Mouse (Mus musculus): Measurements from ENCODE around the gene Gm21976.

Gm21976 gene

DNA sequence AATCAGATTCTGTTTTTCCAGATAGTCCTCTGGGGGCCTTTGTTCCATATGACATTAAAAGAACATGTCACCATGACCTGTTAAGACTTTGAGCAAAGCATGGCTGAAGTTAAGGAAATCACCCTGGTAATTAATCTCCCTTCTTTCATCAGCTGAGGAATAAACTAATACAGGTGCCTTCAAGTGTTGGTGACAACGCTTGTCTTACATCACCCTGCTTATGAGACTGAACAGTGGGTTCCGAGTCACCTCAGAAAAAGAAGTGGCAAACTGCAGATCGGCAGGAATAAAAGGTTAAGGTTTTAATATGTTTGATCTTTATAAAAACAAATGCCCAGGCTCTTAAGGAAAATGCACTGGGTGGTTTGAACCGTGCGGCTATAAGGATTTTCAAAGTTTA, at the start of gene Gm21976:
Gene Gm21976, plus strand, starts transcription at position 202 of the 400 bp plus-strand sequence.
- DNase-seq = no peak

DNA sequence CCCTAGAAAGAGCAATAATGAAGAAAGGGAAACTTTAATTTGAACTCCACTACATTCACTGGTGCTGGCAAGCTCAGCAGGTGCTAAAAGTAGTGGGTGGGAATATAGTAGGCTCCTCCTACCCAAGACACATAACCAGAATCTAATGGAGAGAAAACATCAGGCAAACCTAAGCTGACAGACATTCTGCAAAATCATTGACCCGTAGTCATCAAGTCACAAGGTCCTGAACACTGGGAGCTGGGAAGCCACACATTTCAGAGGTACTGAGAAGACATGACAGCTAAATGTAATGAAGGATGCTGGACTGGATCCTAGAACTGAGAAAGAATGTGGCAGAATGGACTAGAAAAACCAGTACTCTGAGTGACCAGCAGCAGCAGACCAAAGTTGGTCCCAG, 49.2 kb upstream of the Gm21976 start:
- DNase-seq = no peak

DNA sequence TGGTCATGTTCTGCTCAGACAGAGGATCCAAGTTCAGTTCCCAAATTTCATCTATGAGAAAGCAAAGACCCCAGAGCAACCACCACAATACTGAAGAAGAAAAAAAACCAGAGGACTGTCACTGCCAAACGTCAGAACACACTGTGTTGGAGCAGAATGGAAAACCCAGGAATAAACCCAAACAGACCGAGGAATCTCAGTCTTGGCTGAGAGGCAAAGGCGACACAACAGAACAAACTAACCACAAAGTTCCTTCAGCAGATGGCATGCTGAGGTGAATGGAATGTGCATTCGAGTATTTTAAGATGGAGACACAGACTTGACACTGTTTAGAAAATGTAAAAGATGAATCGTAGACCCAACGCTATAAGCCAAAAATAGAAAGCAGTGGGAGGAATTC, 44.2 kb upstream of the Gm21976 start:
- no peak for DNase-seq

DNA sequence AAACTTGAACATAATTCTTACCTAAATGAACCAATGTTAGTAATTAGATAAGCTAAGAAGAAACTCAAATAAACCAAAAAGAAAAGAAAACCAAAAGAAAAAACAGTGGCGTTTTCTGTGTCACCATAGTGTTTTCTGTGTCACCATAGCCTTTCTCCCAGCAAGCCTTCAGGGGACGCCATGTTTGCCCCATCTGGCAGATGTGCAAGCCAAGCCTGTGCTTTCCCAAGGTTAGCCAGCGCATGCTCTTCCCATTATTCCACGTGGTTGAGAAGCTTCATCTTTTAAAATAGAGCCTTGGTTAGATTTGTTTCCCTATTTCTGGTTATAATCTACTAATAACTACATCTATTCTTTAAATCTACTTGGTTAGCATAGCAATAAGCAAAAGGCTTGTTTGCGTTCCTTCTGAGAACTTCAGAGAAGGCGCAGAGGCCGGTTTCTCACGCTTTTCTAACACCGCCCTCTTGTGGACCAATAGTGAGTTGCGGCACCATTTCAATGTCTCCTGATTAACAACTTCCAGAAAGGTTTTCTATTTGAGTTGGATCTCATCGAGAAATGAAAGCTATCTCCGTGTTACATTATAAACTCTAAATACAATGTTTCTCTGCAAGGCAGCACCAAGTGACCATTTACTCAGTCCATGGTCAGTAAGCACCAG, 39.6 kb upstream of the Gm21976 start:
- DNase-seq = peak; percentile 56 to 79

DNA sequence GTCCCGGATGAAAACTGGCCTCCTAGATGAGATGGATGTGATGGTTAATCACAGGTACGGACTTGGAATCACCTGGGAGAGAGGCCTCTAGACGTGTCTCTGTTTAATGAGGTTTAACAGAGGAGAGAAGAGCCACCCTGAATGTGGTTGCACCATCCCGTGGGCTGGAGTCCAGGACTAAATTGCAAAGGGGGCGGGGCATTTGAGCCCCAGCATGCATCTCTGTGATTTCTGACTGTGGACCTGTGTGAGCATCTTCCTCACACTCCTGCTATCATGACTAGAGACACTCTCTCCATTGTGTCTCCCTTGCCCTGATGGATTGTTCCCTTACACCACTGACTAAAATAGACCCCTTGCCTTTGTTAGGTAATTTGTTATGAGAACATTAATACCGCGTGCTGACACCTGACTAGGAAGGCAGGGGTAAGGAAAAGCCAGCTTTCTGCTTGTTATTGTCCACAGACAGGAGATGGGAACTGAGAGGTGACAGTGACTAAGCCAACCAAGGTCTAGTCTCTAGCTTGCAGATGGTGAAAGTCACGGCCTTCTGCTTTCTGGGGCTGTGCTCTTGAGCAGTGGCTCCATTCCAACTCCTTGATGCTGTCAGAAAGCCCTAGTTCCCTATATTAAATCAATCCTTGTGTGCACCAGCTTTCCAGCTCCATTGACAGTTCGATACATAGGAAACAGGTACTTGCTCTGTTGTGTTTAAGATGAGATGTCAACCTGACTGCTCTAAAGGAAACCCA, 38.0 kb upstream of the Gm21976 start:
- no peak for DNase-seq

DNA sequence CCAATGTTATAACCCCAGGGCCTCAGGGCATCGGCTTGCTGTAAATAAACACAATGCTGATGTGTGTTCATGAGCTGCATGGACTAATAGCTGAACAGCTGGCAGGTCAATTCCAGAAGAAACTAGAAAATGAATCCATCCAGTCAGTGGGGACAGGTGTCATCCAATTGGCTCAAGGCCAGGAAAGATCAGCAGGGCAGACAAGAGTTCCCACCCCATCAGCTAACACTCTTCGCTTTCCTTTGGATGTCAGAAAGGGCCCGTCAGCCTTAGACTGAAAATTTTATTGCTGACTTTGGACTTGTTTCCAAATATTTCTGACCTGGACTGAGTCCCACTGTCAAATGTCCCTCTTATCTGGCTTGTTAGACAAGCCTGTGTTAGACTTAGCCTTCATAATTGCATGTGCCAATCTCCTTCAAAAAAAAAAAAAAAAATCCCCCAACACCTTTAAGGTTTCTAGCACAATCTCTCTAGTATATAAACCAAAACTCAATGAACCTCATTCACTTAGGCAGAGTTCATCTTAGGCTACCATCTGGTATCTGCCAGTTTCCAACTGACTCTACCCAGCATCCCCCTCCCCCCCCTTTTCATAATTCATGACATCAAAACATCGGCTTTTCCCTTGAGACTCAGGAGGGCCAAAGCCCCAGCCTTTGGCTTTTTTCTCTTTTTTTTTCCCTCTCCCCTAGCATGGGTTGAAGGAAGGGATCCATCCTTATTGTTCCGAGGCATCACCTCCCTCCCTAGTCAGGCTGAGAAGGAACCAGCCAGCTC, 34.9 kb upstream of the Gm21976 start:
- no peak for DNase-seq

DNA sequence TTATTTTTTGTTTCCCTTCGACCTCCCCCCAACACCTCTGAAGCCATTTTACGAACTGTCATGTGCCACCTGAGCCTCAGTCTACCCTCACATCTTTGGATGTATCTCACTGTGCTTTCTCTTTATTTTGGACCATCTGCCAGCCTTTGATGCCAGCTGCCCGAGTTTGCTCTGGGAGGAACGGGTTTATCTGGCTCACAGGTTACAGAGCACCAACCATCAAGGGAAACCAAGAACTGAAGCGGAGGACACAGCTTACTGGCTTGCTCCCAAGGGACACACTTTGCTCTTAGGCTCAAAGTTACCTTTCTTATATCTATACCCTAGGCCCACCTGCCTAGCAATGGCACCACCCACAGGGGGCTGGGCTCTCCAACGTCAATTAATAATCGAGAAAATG, 34.3 kb upstream of the Gm21976 start:
- DNase-seq = no peak

DNA sequence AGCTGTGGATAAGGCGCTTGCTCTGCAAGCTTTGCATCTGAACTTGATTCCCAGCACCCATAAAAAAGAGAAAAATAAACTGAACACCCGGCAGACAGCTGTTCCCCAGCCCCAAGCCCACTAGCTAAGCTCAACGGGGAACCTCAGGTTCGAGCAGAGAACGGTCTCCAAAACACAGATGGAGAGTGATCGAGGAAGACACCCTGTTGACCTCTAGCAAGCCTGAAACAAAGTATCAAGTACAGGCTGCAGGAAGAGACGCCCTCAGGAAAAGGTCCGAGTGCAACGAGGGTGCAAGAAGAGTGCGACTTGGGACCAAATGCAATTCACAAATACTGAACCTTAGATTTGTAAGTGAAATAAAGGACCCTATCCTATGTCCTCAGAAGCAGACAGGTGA, 30.1 kb upstream of the Gm21976 start:
- DNase-seq = no peak

DNA sequence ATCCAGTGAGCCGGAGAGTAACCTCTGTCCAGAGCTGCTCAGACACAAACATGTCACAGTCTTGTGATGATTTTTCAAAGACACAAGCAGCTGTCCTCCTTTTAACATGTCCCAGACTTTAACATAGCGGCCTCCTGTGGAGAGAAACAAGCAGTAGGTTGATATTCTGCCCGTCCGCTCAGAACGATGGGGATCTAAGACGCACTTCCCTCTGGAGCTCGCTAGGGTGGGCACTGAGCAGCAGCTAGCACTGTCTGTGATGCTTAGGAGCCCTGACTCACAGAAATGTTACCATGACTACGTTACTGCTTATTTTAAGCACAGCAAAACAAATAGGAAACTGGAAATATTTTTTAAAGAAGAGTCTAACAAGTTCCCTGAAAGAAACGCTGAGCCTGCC, 24.8 kb upstream of the Gm21976 start:
- DNase-seq = no peak

DNA sequence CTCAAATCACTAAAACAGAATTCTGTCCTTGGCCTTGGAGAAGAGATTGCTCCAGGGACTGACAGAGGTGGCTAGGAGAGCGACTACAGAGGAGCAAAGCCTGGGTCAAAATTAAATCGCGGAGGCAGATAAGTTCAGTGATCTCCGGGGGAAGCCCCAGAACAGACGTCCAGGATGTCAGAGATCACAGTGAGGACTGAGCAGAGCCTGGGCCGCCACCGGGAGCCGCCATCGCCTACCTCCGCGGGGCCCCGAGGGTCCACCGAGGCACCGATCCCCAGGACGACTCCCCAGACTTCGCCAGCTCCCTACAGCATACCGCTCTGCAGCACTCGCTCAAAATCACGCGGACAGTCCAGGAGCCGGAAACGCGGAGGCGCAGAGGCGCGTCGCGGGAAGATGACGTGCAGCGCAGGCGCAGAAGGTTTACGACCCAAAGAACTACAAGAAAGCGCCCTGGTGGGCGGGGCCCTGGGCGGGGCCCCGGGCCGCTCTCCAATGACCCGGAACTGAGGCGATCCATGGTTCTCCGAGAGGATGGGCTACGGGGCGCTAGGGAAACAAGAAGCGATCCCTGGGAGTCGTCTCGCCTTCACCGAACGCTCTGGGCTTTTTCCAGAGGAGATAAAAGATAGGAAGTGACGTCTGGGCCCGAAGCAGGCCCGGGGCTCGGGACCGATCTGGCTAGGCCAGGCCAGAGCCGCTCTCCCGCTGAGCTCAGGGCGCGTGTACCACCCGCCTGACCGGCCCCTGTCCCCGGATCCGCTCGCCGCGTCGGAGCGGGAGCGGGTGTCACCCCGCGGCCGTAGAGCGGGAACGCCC, 16.8 kb upstream of the Gm21976 start, which contains the start of the genes Utp15 and Ankra2:
Gene Utp15, minus strand, starts transcription at position 406 of the 822 bp plus-strand sequence.
Gene Ankra2, plus strand, starts transcription at position 439 of the 822 bp plus-strand sequence.
- DNase-seq = peak; percentile 98 to 99

DNA sequence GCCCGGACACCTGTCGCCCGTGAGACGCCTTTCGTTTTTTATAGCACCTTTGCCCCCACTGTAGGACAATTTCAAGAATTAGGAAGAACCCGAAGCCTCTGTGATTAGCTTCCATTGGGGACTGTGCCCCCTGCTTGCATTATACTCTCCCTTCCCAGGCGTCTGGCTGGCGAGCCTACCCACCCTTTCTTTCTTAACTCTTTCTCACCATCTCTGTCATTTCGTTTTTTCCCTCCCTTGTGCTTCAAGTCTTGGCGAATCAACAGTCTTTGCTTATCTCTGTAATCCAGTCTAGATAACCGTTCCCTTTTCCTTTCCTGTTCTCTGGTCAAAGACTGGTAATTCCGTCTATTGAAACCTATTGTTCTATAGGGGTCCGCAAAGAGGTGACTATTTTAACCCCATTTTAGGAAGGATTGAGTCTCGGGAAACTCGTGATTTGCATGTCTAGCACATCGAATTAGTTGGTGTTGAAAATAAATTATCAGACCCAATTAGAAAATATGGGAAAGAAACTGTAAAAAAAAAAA, 16.2 kb upstream of the Gm21976 start:
- DNase-seq = no peak

DNA sequence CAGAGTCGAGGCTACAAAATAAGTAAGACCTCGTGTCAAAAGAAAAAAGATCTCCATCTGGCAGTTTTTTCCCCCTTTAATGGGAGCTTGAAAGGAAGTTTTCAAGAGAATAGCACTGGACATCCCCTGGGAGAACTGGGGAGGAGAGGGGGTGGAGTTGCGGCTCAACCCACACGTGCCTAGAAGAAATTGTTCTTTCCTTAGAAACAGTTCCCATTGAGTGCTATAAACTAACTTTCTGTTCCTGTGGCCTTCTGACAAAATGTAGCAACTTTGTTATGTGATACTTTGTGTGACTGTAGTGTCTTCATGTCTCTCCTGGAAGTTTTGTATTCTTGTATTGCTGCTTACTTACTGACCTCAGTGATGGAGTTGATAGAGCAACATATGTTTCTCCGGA, 15.6 kb upstream of the Gm21976 start:
- DNase-seq = no peak

DNA sequence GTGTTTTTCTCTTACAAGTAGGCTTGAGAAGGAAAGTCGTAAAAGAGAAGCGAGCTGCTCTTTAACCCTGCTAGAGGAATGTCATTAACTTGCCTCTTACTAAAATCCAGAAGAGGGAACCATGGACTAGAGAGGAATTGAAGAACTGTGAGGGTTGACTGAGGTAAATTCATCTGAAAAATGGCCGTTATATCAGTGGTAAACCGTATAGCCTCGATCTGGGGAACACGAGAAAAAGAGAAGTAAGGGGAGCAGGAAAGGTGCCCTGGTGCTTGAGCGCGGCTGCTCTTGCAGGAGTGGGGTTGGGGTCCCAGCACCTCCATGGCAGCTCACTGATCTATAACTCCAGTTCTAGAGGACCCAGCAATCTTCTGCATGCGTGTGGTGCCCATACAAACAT, 5.7 kb upstream of the Gm21976 start:
- DNase-seq = no peak

DNA sequence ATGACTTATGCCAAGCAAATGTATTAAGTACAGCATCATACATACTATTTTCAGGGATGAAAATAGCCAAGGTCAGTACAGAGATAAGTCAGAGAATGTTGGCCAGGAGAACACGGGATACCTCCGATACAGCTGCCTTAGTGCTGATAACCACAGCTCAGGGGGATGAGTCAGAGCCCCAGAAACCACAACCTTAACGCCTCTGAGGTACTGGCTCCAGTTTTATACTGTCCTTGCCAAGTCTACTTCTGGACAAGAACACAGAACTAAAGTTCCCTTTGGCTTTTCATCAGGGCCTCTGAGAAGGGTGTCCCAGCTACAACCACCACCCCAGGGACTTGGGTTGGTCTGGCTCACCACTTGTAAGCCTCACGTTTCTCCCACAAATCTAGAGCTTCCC, 4.0 kb upstream of the Gm21976 start:
- no peak for DNase-seq

DNA sequence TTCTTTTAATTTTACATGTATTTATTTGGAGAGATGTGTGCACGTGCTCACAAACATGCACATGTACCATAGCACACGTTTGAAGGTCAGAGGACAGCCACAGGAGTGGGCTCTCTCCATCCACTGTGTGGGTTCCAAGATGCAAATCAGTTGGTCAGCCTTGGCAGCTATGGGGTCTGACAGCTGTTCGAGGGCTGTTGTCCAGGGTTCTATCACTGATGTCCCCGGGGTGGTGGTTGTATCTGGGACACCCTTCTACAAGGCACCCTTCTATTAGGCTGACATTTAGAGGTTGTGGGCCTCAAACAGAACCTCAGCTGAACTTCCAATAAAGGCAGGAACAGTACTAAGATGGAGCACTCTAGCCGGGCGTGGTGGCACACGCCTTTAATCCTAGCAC, 3.4 kb upstream of the Gm21976 start:
- DNase-seq = no peak

DNA sequence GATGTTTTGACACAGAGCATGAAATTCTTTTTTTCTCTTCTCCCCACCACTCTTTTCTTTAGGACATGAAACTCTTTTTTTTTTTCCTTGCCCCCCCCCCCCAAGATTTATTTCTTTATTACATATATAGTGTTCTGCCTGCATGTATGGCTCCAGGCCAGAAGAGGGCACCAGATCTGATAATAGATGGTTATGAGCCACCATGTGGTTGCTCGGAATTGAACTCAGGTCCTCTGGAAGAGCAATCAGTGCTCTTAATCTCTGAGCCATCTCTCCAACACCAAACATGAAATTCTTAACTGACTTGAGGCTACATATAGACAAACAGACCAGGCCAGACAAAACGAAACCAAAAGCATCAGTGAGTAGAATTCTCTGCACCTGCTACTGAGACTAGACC, 2.2 kb upstream of the Gm21976 start:
- DNase-seq = no peak

DNA sequence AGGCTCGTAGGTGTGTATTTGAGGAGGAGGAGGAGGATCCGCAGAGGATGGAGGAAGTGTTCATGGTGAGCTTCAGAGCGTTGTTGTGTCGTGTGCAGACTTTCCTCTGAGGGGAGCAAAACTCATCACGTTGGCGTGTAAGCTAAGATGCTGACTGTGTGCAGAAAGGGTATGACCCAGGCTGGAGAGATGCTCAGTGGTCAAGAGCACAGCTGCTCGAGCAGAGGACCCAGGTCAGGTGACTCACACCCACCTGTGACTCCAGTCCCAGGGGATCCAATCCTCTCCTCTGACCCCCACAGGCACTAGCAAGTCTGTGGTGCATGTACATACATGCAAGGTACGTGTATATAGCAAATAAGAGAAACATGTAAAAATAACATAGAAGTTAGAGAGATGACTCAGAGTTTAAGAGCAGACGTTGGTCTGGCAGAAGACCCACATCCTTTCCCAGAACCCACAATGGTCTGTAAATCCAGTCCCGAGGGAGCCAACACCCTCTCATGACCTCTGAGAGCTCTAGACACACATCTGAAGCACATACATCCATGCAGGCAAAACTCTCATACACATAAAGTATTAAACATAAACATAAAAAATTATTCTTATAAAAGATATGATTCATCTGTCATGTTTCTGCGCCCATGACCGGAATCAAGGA, 1.4 kb downstream of the Gm21976 start:
- DNase-seq = no peak

DNA sequence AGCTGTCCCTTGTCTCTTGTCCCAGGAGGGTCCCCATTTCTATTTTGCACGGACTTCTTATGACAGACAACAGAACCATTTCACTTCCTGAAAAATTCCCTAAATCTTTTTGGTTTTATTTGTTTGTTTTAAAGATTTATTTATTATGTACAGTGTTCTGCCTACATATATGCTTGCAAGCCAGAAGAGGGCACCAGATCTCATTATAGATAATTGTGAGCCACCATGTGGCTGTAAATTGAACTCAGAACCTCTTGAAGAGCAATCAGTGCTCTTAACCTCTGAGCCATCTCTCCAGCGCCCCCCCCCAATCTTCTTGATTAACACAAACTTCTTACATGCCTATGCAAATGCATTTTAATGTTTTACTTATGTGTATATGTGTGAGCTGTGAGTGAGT, 11.0 kb downstream of the Gm21976 start:
- no peak for DNase-seq

DNA sequence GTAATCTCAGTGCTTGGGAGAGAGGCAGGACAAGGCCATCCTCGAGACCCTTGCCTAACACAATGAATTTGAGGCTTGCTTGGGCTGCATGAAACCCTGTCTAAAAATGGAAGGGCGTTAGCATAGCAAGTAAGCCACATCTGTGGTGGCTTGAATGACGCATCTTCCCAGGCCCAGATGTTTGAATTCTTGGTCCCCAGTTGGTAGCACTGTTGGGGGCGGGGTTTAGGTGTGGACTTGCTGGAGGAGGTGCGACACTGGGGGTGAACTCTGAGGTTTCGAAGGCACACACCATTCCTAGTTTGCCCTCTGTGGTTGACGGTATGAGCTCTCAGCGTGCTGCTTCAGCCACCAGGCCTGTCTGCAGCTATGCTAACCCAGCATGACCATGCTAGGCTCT, 12.0 kb downstream of the Gm21976 start:
- no peak for DNase-seq

DNA sequence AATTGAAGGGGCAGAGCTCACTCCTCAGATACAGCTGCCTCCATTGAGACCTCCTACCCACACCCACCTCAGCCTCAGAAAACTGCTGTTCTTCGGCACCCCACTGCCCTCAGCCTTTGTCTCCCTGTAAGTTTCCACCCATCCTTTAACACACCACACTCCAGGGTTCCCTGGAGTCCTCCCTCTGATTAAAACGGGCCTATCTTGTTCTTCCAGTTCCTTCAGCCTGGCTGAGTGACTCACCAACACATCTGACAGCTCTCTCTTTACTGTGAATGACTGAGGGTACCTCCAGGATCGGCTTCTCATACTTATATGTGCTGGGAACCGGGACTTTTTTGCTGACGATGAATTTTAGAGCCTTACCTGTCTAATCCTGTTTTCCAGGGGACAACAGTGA, 16.4 kb downstream of the Gm21976 start:
- no peak for DNase-seq

DNA sequence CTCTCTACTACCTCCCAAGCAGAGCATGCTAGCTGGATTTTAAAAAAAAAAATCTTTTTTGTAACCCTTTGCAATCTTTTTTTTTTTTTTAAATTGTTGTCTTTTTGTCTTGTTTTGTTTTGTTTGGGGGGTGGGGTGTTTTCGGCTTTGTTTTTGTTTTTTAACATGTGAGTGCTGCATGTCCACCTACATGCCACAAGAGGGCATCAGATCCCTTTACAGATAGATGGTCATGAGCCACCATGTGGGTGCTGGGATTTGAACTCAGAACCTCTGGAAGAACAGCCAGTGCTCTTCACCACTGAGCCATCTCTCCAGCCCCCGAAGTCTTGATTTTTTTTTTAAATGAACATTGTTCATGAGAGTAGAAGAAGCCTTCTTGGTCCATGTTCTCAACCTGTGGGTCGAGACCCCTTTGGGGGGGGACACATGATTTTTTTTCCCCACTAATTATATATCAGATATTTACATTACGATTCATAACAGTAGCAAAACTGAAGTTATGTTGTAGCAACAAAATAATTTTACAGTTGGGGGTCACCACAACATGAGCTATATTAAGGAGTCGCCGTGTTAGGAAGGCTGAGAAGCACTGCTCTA, 18.3 kb downstream of the Gm21976 start:
- no peak for DNase-seq

Measured in kidney, postnatal 25 days (tissue).